In the genomic region with DNA sequence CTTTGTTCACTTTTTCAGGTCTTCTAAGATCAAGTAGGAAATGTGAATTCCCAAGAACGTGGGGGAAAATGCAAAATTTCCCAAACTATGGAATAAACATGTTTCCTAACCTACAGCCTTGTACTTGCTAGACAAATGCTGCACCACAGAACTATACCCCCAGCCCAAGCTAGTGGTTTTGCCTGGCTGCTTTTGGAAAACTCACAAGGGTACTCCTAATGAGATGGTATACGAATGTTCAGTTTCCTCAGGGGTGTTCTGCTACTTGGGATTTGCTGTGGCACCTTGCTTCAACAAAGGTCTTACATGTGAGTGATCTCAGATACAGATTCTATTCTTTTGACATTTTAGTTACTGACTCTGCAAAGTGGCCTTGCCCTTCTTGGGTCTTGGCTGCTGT, we compare ENCODE assay signal across 11 mouse cellular contexts.
A peak's percentile ranks its signal among the peaks of the same experiment; 100 is the strongest.
DNase-seq lines count a peak whose midpoint lies in the region; ATAC-seq and TF ChIP-seq lines count a peak whose summit lies in the region.
"Had no signal": no experiment of that assay in that cellular context is flagged by ENCODE, and none has a peak within 500 bp of the region (broad histone marks: within the 10 kb centered on the region; RNA-seq: fewer than 3 reads in every experiment).

No protein-coding gene starts in this region.

- peaks cover 33% of the 10 kb centered on the region for H3K36me3 ChIP-seq in erythroblast, embryonic 14.5 days (ENCODE audit: control insufficient read depth)
- peaks cover 57% of the 10 kb centered on the region for H3K36me3 ChIP-seq in intestine, embryonic 14.5 days (ENCODE audit: control insufficient read depth, insufficient read depth, low read length)
- no peaks in the 10 kb centered on the region for H3K36me3 ChIP-seq in intestine, postnatal 0 days (ENCODE audit: control insufficient read depth, insufficient read depth)
- peaks cover 41% of the 10 kb centered on the region for H3K36me3 ChIP-seq in embryonic facial prominence, embryonic 14.5 days (ENCODE audit: control insufficient read depth, insufficient read depth, low read length)
- H3K36me3 ChIP-seq in liver, embryonic 14.5 days (replicated peaks; ENCODE audit: control insufficient read depth, insufficient read depth, low read depth): no peaks in the 10 kb centered on the region
- no peaks in the 10 kb centered on the region for H3K36me3 ChIP-seq in midbrain, postnatal 0 days (ENCODE audit: insufficient read depth, low read length)

- no peak for ATAC-seq in erythroblast, adult 5-6 weeks (replicated peaks; ENCODE audit: low FRiP score, poor library complexity, severe bottlenecking)
- ATAC-seq in intestine, embryonic 14.5 days (replicated peaks; ENCODE audit: low FRiP score, low TSS enrichment, low read depth): no peak
- ATAC-seq in intestine, postnatal 0 days: no peak
- no peak for ATAC-seq in embryonic facial prominence, embryonic 14.5 days (ENCODE audit: low read depth)
- ATAC-seq in liver, embryonic 14.5 days (ENCODE audit: insufficient read depth): no peak
- ATAC-seq in midbrain, postnatal 0 days (ENCODE audit: low FRiP score): no peak

- TF ChIP-seq CTCF in intestine, postnatal 0 days (IDR thresholded peaks at IDR 0.05; ENCODE audit: low read depth): no peak
- no peak for TF ChIP-seq CTCF in liver, embryonic 14.5 days (IDR thresholded peaks at IDR 0.05; ENCODE audit: low read depth)
- no peak for TF ChIP-seq CTCF in midbrain, postnatal 0 days (IDR thresholded peaks at IDR 0.05)

- 74% methylated on average over 2 of the region's 2 CpGs for WGBS in intestine, embryonic 14.5 days
- WGBS in intestine, postnatal 0 days: 80% methylated on average over 2 of the region's 2 CpGs
- 71% methylated on average over 2 of the region's 2 CpGs for WGBS in embryonic facial prominence, embryonic 14.5 days
- 72% methylated on average over 2 of the region's 2 CpGs for WGBS in liver, embryonic 14.5 days (ENCODE audit: insufficient replicate concordance)
- WGBS in midbrain, postnatal 0 days: 79% methylated on average over 2 of the region's 2 CpGs

- H3K4me3 ChIP-seq in erythroblast, embryonic 14.5 days (replicated peaks): peak overlapping the region; percentile 36
- no peak overlapping the region for H3K4me3 ChIP-seq in intestine, embryonic 14.5 days (ENCODE audit: low read depth, low read length)
- no peak overlapping the region for H3K4me3 ChIP-seq in intestine, postnatal 0 days (ENCODE audit: low read depth, low read length)
- H3K4me3 ChIP-seq in embryonic facial prominence, embryonic 14.5 days (ENCODE audit: low read depth, low read length): no peak overlapping the region
- no peak overlapping the region for H3K4me3 ChIP-seq in liver, embryonic 14.5 days (ENCODE audit: insufficient read depth in 1 of 2, low read depth in 2 of 2, low read length in 2 of 2)
- no peak overlapping the region for H3K4me3 ChIP-seq in midbrain, postnatal 0 days (ENCODE audit: low read depth, low read length)

- peaks cover 62% of the 10 kb centered on the region for H3K4me1 ChIP-seq in erythroblast, embryonic 14.5 days (ENCODE audit: control insufficient read depth)
- H3K4me1 ChIP-seq in intestine, embryonic 14.5 days (replicated peaks; ENCODE audit: control insufficient read depth, insufficient read depth, low read length): peaks cover 41% of the 10 kb centered on the region
- 0 out of 2 replicates have a peak, but pooled peaks cover 5% of the 10 kb centered on the region for H3K4me1 ChIP-seq in intestine, postnatal 0 days (replicated peaks; ENCODE audit: control insufficient read depth, insufficient read depth, low read length)
- H3K4me1 ChIP-seq in embryonic facial prominence, embryonic 14.5 days (ENCODE audit: control insufficient read depth, insufficient read depth, low read length): peaks cover 45% of the 10 kb centered on the region
- peaks cover 44 to 55% of the 10 kb centered on the region in 2 experiments for H3K4me1 ChIP-seq in liver, embryonic 14.5 days (replicated peaks; ENCODE audit: control insufficient read depth in 2 of 2, insufficient read depth in 2 of 2, low read length in 1 of 2)
- no peaks in the 10 kb centered on the region; the same call in 1 of the 2 replicates for H3K4me1 ChIP-seq in midbrain, postnatal 0 days (ENCODE audit: insufficient read depth, low read length)

- peak overlapping the region; percentile 86 for H3K27ac ChIP-seq in intestine, embryonic 14.5 days (ENCODE audit: low read depth)
- no peak overlapping the region for H3K27ac ChIP-seq in intestine, postnatal 0 days (ENCODE audit: low read depth, low read length)
- peak overlapping the region; percentile 86 for H3K27ac ChIP-seq in embryonic facial prominence, embryonic 14.5 days (replicated peaks; ENCODE audit: low read depth, low read length)
- peak overlapping the region; percentile 49; the same call in 1 of the 2 replicates for H3K27ac ChIP-seq in liver, embryonic 14.5 days
- H3K27ac ChIP-seq in midbrain, postnatal 0 days (ENCODE audit: low read depth, low read length): no peak overlapping the region

- no peak for TF ChIP-seq EP300 in liver, embryonic 14.5 days (IDR thresholded peaks at IDR 0.05; ENCODE audit: low read depth)

- DNase-seq in intestine, embryonic 14.5 days (ENCODE audit: low spot score): peak; percentile 50
- DNase-seq in embryonic facial prominence, embryonic 14.5 days (ENCODE audit: low spot score): no peak
- no peak for DNase-seq in liver, embryonic 14.5 days (ENCODE audit: low read depth in 3 of 3, low spot score in 3 of 3)
- DNase-seq in frontal cortex, postnatal 25 days (ENCODE audit: low spot score in 2 of 2): no peak
- no peak for DNase-seq in midbrain, postnatal 0 days (ENCODE audit: low spot score)
- DNase-seq: kidney, adult 18-20 months; layer of hippocampus, adult 9-11 months; spleen, adult 18-20 months had no signal

- H3K9ac ChIP-seq in intestine, embryonic 14.5 days (ENCODE audit: low read length): no peak overlapping the region
- no peak overlapping the region for H3K9ac ChIP-seq in intestine, postnatal 0 days (ENCODE audit: low read depth, low read length)
- H3K9ac ChIP-seq in embryonic facial prominence, embryonic 14.5 days (ENCODE audit: low read depth, low read length): no peak overlapping the region
- H3K9ac ChIP-seq in liver, embryonic 14.5 days (replicated peaks): peak overlapping the region; percentile 45
- no peak overlapping the region for H3K9ac ChIP-seq in midbrain, postnatal 0 days (replicated peaks; ENCODE audit: low read length, poor library complexity, severe bottlenecking)

- H3K4me2 ChIP-seq in intestine, embryonic 14.5 days (ENCODE audit: low read length): no peak overlapping the region
- no peak overlapping the region for H3K4me2 ChIP-seq in intestine, postnatal 0 days (replicated peaks; ENCODE audit: low read depth)
- no peak overlapping the region for H3K4me2 ChIP-seq in embryonic facial prominence, embryonic 14.5 days (ENCODE audit: low read depth, low read length)
- peak overlapping the region; percentile 49 for H3K4me2 ChIP-seq in liver, embryonic 14.5 days (ENCODE audit: low read depth)
- no peak overlapping the region for H3K4me2 ChIP-seq in midbrain, postnatal 0 days (ENCODE audit: low read depth, low read length, poor library complexity, severe bottlenecking)

- H3K27me3 ChIP-seq in erythroblast, embryonic 14.5 days (ENCODE audit: control insufficient read depth): no peaks in the 10 kb centered on the region
- no peaks in the 10 kb centered on the region for H3K27me3 ChIP-seq in intestine, embryonic 14.5 days (replicated peaks; ENCODE audit: control insufficient read depth, insufficient read depth, low read length)
- H3K27me3 ChIP-seq in intestine, postnatal 0 days (replicated peaks; ENCODE audit: control insufficient read depth, insufficient read depth, low read length): no peaks in the 10 kb centered on the region
- no peaks in the 10 kb centered on the region for H3K27me3 ChIP-seq in embryonic facial prominence, embryonic 14.5 days (replicated peaks; ENCODE audit: control insufficient read depth, insufficient read depth, low read length)
- no peaks in the 10 kb centered on the region for H3K27me3 ChIP-seq in liver, embryonic 14.5 days (ENCODE audit: control insufficient read depth, insufficient read depth, low read length)
- no peaks in the 10 kb centered on the region for H3K27me3 ChIP-seq in midbrain, postnatal 0 days (ENCODE audit: insufficient read depth, low read length)

- no peaks in the 10 kb centered on the region for H3K9me3 ChIP-seq in erythroblast, embryonic 14.5 days (ENCODE audit: control insufficient read depth, low read length)
- H3K9me3 ChIP-seq in intestine, embryonic 14.5 days (ENCODE audit: control insufficient read depth, low read length): no peaks in the 10 kb centered on the region
- no peaks in the 10 kb centered on the region for H3K9me3 ChIP-seq in intestine, postnatal 0 days (ENCODE audit: control insufficient read depth)
- no peaks in the 10 kb centered on the region for H3K9me3 ChIP-seq in embryonic facial prominence, embryonic 14.5 days (ENCODE audit: control insufficient read depth, low read length)
- H3K9me3 ChIP-seq in liver, embryonic 14.5 days (ENCODE audit: control insufficient read depth, low read length): no peaks in the 10 kb centered on the region
- H3K9me3 ChIP-seq in midbrain, postnatal 0 days (ENCODE audit: low read length): no peaks in the 10 kb centered on the region

Comparison
In these comparisons a context has a peak if more than half of its experiments do, and no peak if none do; other contexts are left out.
1. H3K27ac ChIP-seq: peak in intestine, embryonic 14.5 days (single experiment), embryonic facial prominence, embryonic 14.5 days (single experiment) and liver, embryonic 14.5 days (single experiment); none in intestine, postnatal 0 days (single experiment) and midbrain, postnatal 0 days (single experiment).